Mouse (Mus musculus) left cerebral cortex, adult 9 months (tissue): ENCODE measurements at regions not wholly inside any gene's neighbourhood (a gene's known extent, or its start where the extent isn't known, plus 50 kb on each side); places are given as distances from the start of the nearest gene placed in this dataset.

Source experiments
- DNase-seq, 2 experiments: peaks; one replicate each; pipeline ENCODE4 v3.0.0; 2022; ENCODE audit warnings: low spot score in 2 of 2

DNA sequence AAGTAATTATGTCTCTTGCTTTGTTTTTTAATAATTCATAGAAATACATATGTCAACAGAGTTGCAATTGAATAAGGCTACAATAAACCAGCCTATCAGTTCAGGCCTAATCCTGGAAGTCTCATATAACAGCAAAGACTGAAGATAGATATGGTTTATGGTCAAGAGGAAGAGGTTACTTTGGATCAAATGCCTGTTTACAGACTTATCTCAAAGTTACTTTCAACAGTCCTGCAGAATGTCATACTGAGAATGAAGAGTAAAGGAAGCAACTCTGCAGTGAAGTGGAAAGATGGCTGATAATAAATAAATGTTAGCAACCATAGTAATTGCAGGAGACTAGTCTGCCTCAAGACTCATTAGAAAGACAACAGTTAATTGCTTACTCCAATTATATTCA, 684.8 kb upstream of the Vstm2a start:
- no peak for DNase-seq

DNA sequence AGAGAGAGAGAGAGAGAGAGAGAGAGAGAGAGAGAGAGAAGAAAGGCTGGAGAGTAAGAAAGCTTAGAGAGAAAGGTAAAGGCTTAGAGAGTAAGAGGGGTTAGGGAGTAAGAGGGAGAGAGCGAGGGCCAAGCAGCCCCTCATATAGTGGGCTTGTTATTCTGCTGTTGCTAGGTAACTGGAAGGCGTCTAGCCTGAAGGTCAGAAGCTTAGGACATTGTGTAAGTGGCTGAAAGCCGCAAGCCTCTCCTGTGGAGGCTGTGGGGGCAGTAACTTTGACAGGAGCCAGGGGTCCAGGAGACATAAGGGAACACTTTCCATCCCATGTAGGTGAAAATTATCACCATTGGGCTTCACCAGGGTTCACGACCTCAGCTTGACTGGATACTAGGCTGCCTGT, 637.6 kb upstream of the Vstm2a start:
- no peak for DNase-seq

- no peak for DNase-seq
Measured at GRCm38 (mm10) chr11:15649025-15649680, 608.4 kb upstream of the Vstm2a start.

DNA sequence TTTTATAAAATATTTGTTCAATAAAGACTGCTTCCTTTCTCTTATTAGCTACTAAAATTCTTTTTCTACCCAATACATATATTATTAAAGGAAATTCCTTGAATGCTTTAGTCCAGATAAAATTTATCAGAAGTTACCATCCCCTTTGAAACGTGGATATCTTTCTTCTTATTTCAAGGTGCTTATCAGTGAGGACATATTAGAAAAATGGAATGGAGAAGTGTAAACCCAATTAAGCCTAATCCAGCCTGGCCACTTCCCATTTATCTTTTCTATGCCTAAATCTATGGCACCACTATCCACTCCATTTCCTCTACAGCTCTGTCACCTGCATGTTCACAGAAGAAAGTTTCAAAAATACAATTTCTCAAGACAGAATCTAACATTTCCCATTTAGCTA, 568.5 kb upstream of the Vstm2a start:
- no peak for DNase-seq

DNA sequence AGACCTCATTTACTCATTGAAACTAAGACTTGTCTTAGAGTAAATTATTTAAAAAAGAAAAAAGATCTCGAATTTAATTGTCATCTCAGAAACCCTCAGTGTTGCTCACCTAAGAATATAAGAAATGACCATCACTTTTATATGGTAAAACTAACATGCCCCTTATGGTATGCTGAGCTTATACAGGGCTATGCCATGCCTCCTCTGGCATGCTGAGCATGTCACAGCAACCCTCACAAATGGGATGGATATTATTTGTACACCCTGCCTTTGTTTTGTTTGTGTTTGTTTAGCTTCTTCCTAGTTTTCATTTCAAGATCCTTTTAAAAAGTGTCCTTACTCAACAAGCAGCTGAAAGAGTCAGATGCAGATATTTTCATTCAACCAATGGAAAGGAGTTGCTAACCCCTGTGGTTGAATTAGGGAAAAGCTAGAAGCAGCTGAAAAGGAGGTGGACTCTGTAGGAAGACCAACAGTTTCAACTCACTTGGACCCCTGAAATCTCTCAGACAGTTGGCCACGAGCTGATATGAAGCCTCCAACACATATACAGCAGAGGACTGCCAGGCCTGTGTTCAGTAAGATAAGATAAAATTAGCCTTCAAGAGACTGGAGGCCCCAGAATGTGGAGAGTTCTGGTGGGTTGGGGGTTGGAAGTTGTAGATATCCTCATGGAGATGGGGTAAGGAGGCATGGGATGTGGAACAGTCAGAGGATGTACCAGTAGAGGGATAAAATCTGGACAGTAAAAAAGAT, 559.3 kb upstream of the Vstm2a start:
- no peak for DNase-seq

DNA sequence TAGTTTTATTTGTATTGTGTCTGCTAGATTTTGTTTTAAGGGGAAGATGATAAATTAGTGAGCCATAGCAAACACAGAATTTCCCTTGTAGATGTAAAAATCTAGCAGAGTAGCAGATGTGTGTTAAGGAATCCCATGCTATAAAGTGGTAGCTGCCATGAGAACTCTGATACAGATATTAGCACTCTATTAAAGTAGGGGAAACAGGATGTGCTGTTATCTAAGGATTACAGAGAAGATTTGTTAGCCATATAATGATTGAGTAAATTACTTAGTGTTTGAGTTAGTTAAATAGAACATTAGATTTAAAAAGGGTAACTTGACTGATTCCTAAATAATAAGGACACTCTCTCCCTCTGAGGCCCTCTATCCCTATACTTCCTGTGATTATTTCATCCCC, 541.5 kb upstream of the Vstm2a start:
- DNase-seq, result no peak

DNA sequence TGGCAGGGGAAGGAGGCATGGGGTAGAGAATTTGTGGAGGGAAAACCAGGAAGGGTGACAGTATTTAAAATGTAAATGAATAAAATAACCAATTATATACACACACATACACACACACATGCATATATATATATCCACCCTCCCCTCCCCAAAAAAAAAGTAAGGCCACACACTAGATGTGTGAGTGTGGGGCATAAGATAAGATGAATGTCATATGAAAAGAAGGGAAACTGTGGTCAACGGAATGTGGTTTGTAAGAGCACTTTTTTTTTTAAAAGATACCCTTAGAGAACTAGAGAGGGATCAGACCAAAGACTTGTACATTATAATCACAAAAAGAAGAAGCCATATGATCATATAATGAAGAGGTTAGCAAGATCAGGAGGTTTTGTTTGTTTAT, 540.0 kb upstream of the Vstm2a start:
- DNase-seq, result no peak

DNA sequence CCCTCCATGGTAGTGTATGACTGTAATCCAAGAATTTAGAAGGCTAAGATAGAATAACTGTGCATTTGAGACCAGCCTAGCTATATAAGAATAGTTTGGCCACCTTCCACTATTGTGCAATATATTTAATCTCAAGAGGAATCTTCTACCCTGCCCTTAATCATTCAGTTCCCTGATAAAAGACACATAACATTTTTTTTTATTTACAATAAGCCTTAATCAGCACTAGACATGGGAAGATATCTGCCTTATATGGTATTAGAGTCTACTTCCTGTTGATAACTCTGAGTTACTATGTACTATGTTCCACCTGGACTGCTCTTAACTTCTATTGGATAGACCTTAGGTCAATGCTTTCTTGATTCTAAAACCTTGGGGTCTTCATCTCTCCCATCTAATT, 519.9 kb upstream of the Vstm2a start:
- no peak for DNase-seq

GRCm38 (mm10) chr11:15756006-15756405, 501.5 kb upstream of the Vstm2a start:
- no peak for DNase-seq

- DNase-seq, result peak; percentile 26 to 42
Measured at GRCm38 (mm10) chr11:15769651-15770617, 487.6 kb upstream of the Vstm2a start.
